Mouse (Mus musculus) heart, adult 2 months (tissue): ENCODE data around the gene Pafah2. TPM values are rescaled to one million over a fixed set of nuclear protein-coding genes. Genes with fewer than 3 reads are reported as not detected.

Source experiments
- DNase-seq, 2 experiments: peaks; one replicate each; pipeline ENCODE4 v3.0.0; 2021
- H3K27ac ChIP-seq: fragments of 200-600 bp; 2 replicates; pipeline ENCODE4 v1.8.1; 2022
- H3K27me3 ChIP-seq: fragments of 200-500 bp; 2 replicates; pipeline ENCODE4 v1.6.1; 2012; ENCODE audit warnings: mild to moderate bottlenecking, low read length, inconsistent platforms, mixed read lengths; ENCODE audit not compliant: control insufficient read depth, insufficient read depth
- H3K36me3 ChIP-seq: fragments of 200-500 bp; 2 replicates; pipeline ENCODE4 v1.6.1; 2012; ENCODE audit warnings: low read length, inconsistent platforms; ENCODE audit not compliant: control insufficient read depth, insufficient read depth
- H3K4me1 ChIP-seq: fragments of 200-500 bp; 2 replicates; pipeline ENCODE4 v1.6.1; 2011; ENCODE audit warnings: low read length; ENCODE audit not compliant: control insufficient read depth, insufficient read depth
- H3K4me3 ChIP-seq: fragments of 200-600 bp; 2 replicates; pipeline ENCODE4 v1.8.1; 2022
- H3K79me2 ChIP-seq: fragments of 200-500 bp; replicated peaks from 2 replicates; pipeline ENCODE4 v1.6.1; 2012; ENCODE audit warnings: mild to moderate bottlenecking, inconsistent platforms, low read length, moderate library complexity, mixed read lengths; ENCODE audit not compliant: control insufficient read depth, insufficient read depth
- H3K9ac ChIP-seq: fragments of 200-500 bp; 2 replicates; pipeline ENCODE4 v1.6.1; 2012; ENCODE audit warnings: low read depth, mild to moderate bottlenecking, control low read depth, inconsistent platforms, low read length, mixed read lengths
- CTCF ChIP-seq: fragments of 200-600 bp; IDR thresholded peaks from 2 replicates; pipeline ENCODE4 v1.8.1; 2022; ENCODE audit warnings: antibody characterized with exemption, mild to moderate bottlenecking, moderate library complexity
- EP300 ChIP-seq: fragments of 200-500 bp; IDR thresholded peaks from 2 replicates; pipeline ENCODE4 v1.6.1; 2011; ENCODE audit warnings: low read depth, low read length, control low read depth; ENCODE audit not compliant: insufficient read depth
- POLR2A ChIP-seq: fragments of 200-500 bp; IDR thresholded peaks from 2 replicates; pipeline ENCODE4 v1.6.1; 2011; ENCODE audit warnings: mild to moderate bottlenecking, low read depth, low read length, control low read depth; ENCODE audit not compliant: insufficient read depth
- WGBS: fragments of 180-500 bp; shearing (Covaris S2); methylation state at CpG from one replicate; pipeline ENCODE4 v1.1.7; 2018; 5-methylcytosine and 5-hydroxymethylcytosine counted together
- intact Hi-C: fragments of 180-260 bp; cut with DNase I; formaldehyde crosslinking; loops from one replicate; pipeline ENCODE4 v1.15.1; 2025
- polyA plus RNA-seq: library from polyadenylated mRNA; depleted of rRNA; stranded (reverse); fragments of >200 nt; gene quantifications from 2 replicates; pipeline ENCODE4 v1.2.3, GENCODE M21; 2012
- total RNA-seq, 2 experiments: library from RNA; stranded (reverse); gene quantifications; 2 replicates each; pipeline ENCODE4 v1.2.3; 2021

Gene Pafah2
- total and polyA plus RNA-seq, 3 experiments, result 6.4 to 11.7 (median 11.0) TPM

- no peaks in the 10 kb centered on the region for H3K79me2 ChIP-seq
- H3K9ac ChIP-seq, result no peak overlapping the region
- H3K36me3 ChIP-seq, result no peaks in the 10 kb centered on the region
- H3K4me1 ChIP-seq, result no peaks in the 10 kb centered on the region
- no peak overlapping the region for H3K27ac ChIP-seq
- WGBS, result 31% methylated on average over 7 of the region's 7 CpGs
- no peaks in the 10 kb centered on the region for H3K27me3 ChIP-seq
- no peak overlapping the region for H3K4me3 ChIP-seq
- DNase-seq, result no peak
- intact Hi-C loops, result no loop called here
- TF ChIP-seq POLR2A (no peak), EP300 (no peak), CTCF (no peak)
Measured at GRCm38 (mm10) chr4:134443589-134443988, 47.5 kb downstream of the Pafah2 start.

- Histone ChIP-seq H3K36me3 (no peaks in the 10 kb centered on the region), H3K27me3 (no peaks in the 10 kb centered on the region), H3K9ac (no peak overlapping the region), H3K79me2 (no peaks in the 10 kb centered on the region), H3K4me3 (no peak overlapping the region), H3K4me1 (no peaks in the 10 kb centered on the region), H3K27ac (no peak overlapping the region)
- no peak for DNase-seq
- TF ChIP-seq EP300, result no peak
- TF ChIP-seq CTCF, result no peak
- intact Hi-C loops, result no loop called here
- 47% methylated on average over 7 of the region's 7 CpGs for WGBS
Measured at GRCm38 (mm10) chr4:134444949-134445348, 48.8 kb downstream of the Pafah2 start.

- intact Hi-C loops, result no loop called here
- no peak overlapping the region for H3K4me3 ChIP-seq
- H3K4me1 ChIP-seq, result no peaks in the 10 kb centered on the region
- no peak for DNase-seq
- TF ChIP-seq EP300, result no peak
- TF ChIP-seq CTCF, result no peak
- no peak for TF ChIP-seq POLR2A
- no peak overlapping the region for H3K27ac ChIP-seq
- no peaks in the 10 kb centered on the region for H3K79me2 ChIP-seq
- H3K27me3 ChIP-seq, result no peaks in the 10 kb centered on the region
- 86% methylated on average over 1 of the region's 1 CpGs for WGBS
- H3K9ac ChIP-seq, result no peak overlapping the region
- H3K36me3 ChIP-seq, result no peaks in the 10 kb centered on the region
Measured at GRCm38 (mm10) chr4:134445489-134445888, 49.4 kb downstream of the Pafah2 start.

GRCm38 (mm10) chr4:134447966-134448365 is 51.8 kb downstream of the Pafah2 start:
- H3K4me1 ChIP-seq, result no peaks in the 10 kb centered on the region
- intact Hi-C loops, result no loop called here

GRCm38 (mm10) chr4:134449595-134450391 is 53.7 kb downstream of the Pafah2 start:
- no peak for DNase-seq
- H3K9ac ChIP-seq, result no peak overlapping the region
- intact Hi-C loops, result no loop called here
- no peak overlapping the region for H3K4me3 ChIP-seq
- H3K27me3 ChIP-seq, result no peaks in the 10 kb centered on the region
- TF ChIP-seq POLR2A, result no peak
- TF ChIP-seq CTCF, result no peak
- TF ChIP-seq EP300, result no peak
- no peaks in the 10 kb centered on the region for H3K79me2 ChIP-seq
- no peaks in the 10 kb centered on the region for H3K36me3 ChIP-seq
- H3K27ac ChIP-seq, result no peak overlapping the region
- 64% methylated on average over 13 of the region's 13 CpGs for WGBS
- H3K4me1 ChIP-seq, result no peaks in the 10 kb centered on the region

More at GRCm38 (mm10) chr4:134447966-134448365, 51.8 kb downstream of the Pafah2 start:
- H3K27me3 ChIP-seq, result no peaks in the 10 kb centered on the region
- no peaks in the 10 kb centered on the region for H3K79me2 ChIP-seq
- no peak for TF ChIP-seq EP300
- TF ChIP-seq CTCF, result no peak
- TF ChIP-seq POLR2A, result no peak
- H3K4me3 ChIP-seq, result no peak overlapping the region
- H3K36me3 ChIP-seq, result no peaks in the 10 kb centered on the region
- no peak for DNase-seq
- no peak overlapping the region for H3K9ac ChIP-seq
- 65% methylated on average over 20 of the region's 23 CpGs for WGBS
- H3K27ac ChIP-seq, result no peak overlapping the region

GRCm38 (mm10) chr4:134450392-134451195 is 54.5 kb downstream of the Pafah2 start:
- Histone ChIP-seq H3K36me3 (no peaks in the 10 kb centered on the region), H3K4me3 (peak overlapping the region; percentile 5; the same call in 1 of the 2 replicates), H3K9ac (no peak overlapping the region), H3K27me3 (no peaks in the 10 kb centered on the region), H3K79me2 (no peaks in the 10 kb centered on the region), H3K4me1 (no peaks in the 10 kb centered on the region), H3K27ac (0 out of 2 replicates have a peak overlapping the region, but pooled peaks have one; percentile 2)
- DNase-seq, result no peak
- no peak for TF ChIP-seq EP300
- no peak for TF ChIP-seq CTCF
- no peak for TF ChIP-seq POLR2A
- 38% methylated on average over 20 of the region's 20 CpGs for WGBS
- intact Hi-C loops, result no loop called here
